Mouse (Mus musculus) CH12.LX (cell line): ENCODE measurements around the gene Unk. TPM values are rescaled to one million over a fixed set of nuclear protein-coding genes. Genes with fewer than 3 reads are reported as not detected.

Experiments used
- DNase-seq: peaks from one replicate; pipeline ENCODE4 v3.0.0-alpha.2; 2013; ENCODE audit errors: extremely low read depth
- H3K27ac ChIP-seq: 2 replicates; pipeline ENCODE4 v1.5.1; 2012; ENCODE audit warnings: low read depth, mild to moderate bottlenecking, control low read depth, moderate library complexity; ENCODE audit not compliant: insufficient read depth
- H3K27me3 ChIP-seq: replicated peaks from 2 replicates; pipeline ENCODE3; 2012; ENCODE audit warnings: inconsistent platforms
- H3K36me3 ChIP-seq, 2 experiments: replicated peaks in 1 of 2; 2 replicates each; pipeline versions ENCODE3 to v1.6.1; 2012; ENCODE audit warnings: inconsistent platforms in 1 of 2, low read length in 1 of 2, mild to moderate bottlenecking in 1 of 2, mixed read lengths in 1 of 2, moderate library complexity in 1 of 2; ENCODE audit not compliant: control insufficient read depth in 1 of 2, insufficient read depth in 1 of 2
- H3K4me1 ChIP-seq, 2 experiments: 2 replicates each; pipeline ENCODE4 v1.6.1; 2012; ENCODE audit warnings: inconsistent platforms in 1 of 2, moderate library complexity in 1 of 2; ENCODE audit not compliant: insufficient read depth in 2 of 2, control insufficient read depth in 1 of 2
- H3K4me2 ChIP-seq: 2 replicates; pipeline ENCODE4 v1.6.1; 2012; ENCODE audit warnings: low read depth, mild to moderate bottlenecking, control low read depth; ENCODE audit not compliant: poor library complexity, insufficient read depth, severe bottlenecking
- H3K4me3 ChIP-seq, 3 experiments: fragments of 150-350 bp in 1 of 3; sonication (generic) in 1 of 3; replicated peaks in 1 of 3; 2 replicates each; pipeline versions ENCODE3 to v1.5.1; 2011 to 2012; ENCODE audit warnings: low read depth in 2 of 3, low read length in 2 of 3, mild to moderate bottlenecking in 2 of 3, moderate library complexity in 2 of 3, control low read depth in 1 of 3, improper control_type of control experiment in 1 of 3, inconsistent platforms in 1 of 3, mixed read lengths in 1 of 3; ENCODE audit not compliant: poor library complexity in 1 of 3
- H3K79me2 ChIP-seq: replicated peaks from 2 replicates; pipeline ENCODE4 v1.6.1; 2012; ENCODE audit warnings: mild to moderate bottlenecking, moderate library complexity; ENCODE audit not compliant: control insufficient read depth, poor library complexity, insufficient read depth, severe bottlenecking; ENCODE audit errors: extremely low read depth
- H3K9ac ChIP-seq: 2 replicates; pipeline ENCODE4 v1.6.1; 2012; ENCODE audit warnings: low read depth, mild to moderate bottlenecking, control low read depth, moderate library complexity; ENCODE audit not compliant: insufficient read depth
- H3K9me3 ChIP-seq: replicated peaks from 2 replicates; pipeline ENCODE3; 2012; ENCODE audit warnings: low read length, inconsistent platforms, mixed read lengths
- E2F4 ChIP-seq: IDR thresholded peaks from 2 replicates; pipeline ENCODE4 v1.6.1; 2011; ENCODE audit warnings: low read depth, low read length, improper control_type of control experiment; ENCODE audit not compliant: insufficient replicate concordance
- ELF1 ChIP-seq: IDR thresholded peaks from 2 replicates; pipeline ENCODE4 v1.6.1; 2014; ENCODE audit warnings: low read depth, mild to moderate bottlenecking, inconsistent platforms, low read length, improper control_type of control experiment
- JUN ChIP-seq: IDR thresholded peaks from 2 replicates; pipeline ENCODE4 v1.6.1; 2011; ENCODE audit warnings: low read depth, mild to moderate bottlenecking, low read length, improper control_type of control experiment, moderate library complexity; ENCODE audit not compliant: insufficient read depth
- MAFK ChIP-seq: IDR thresholded peaks from 2 replicates; pipeline ENCODE4 v1.6.1; 2011; ENCODE audit warnings: low read length, improper control_type of control experiment; ENCODE audit not compliant: insufficient replicate concordance
- MAX ChIP-seq: IDR thresholded peaks from 2 replicates; pipeline ENCODE4 v1.6.1; 2011; ENCODE audit warnings: low read length, improper control_type of control experiment
- MAZ ChIP-seq: IDR thresholded peaks from 2 replicates; pipeline ENCODE4 v1.6.1; 2012; ENCODE audit warnings: low read depth, mild to moderate bottlenecking, inconsistent platforms, low read length, improper control_type of control experiment, moderate library complexity
- MEF2A ChIP-seq: IDR thresholded peaks from 2 replicates; pipeline ENCODE4 v1.6.1; 2014; ENCODE audit warnings: low read depth, mild to moderate bottlenecking, inconsistent platforms, low read length, improper control_type of control experiment, borderline replicate concordance
- MXI1 ChIP-seq: IDR thresholded peaks from 2 replicates; pipeline ENCODE4 v1.6.1; 2011; ENCODE audit warnings: mild to moderate bottlenecking, low read depth, low read length, improper control_type of control experiment
- MYC ChIP-seq: IDR thresholded peaks from 2 replicates; pipeline ENCODE4 v1.6.1; 2011; ENCODE audit warnings: low read depth, mild to moderate bottlenecking, improper control_type of control experiment, low read length
- NELFE ChIP-seq: IDR thresholded peaks from 2 replicates; pipeline ENCODE4 v1.6.1; 2011; ENCODE audit warnings: low read depth, low read length, improper control_type of control experiment
- POLR2A ChIP-seq: IDR thresholded peaks from 2 replicates; pipeline ENCODE4 v1.6.1; 2011; ENCODE audit warnings: low read depth, mild to moderate bottlenecking, improper control_type of control experiment, low read length
- POLR2AphosphoS2 ChIP-seq: IDR thresholded peaks from 2 replicates; pipeline ENCODE4 v1.6.1; 2011; ENCODE audit warnings: low read depth, low read length, improper control_type of control experiment
- RAD21 ChIP-seq: IDR thresholded peaks from 2 replicates; pipeline ENCODE4 v1.6.1; 2011; ENCODE audit warnings: low read depth, mild to moderate bottlenecking, low read length, improper control_type of control experiment, moderate library complexity
- RCOR1 ChIP-seq: conservative IDR thresholded peaks from 2 replicates; pipeline ENCODE4 v1.6.1; 2012; ENCODE audit warnings: low read depth, mild to moderate bottlenecking, inconsistent platforms, low read length, improper control_type of control experiment
- SIN3A ChIP-seq: IDR thresholded peaks from 2 replicates; pipeline ENCODE4 v1.6.1; 2012; ENCODE audit warnings: low read length, improper control_type of control experiment, inconsistent platforms
- TCF12 ChIP-seq: IDR thresholded peaks from 2 replicates; pipeline ENCODE4 v1.6.1; 2014; ENCODE audit warnings: low read depth, mild to moderate bottlenecking, inconsistent platforms, low read length, improper control_type of control experiment
- ZKSCAN1 ChIP-seq: IDR thresholded peaks from 2 replicates; pipeline ENCODE4 v1.6.1; 2012; ENCODE audit warnings: low read depth, inconsistent platforms, low read length, improper control_type of control experiment, borderline replicate concordance
- ZNF384 ChIP-seq: IDR thresholded peaks from 2 replicates; pipeline ENCODE4 v1.6.1; 2012; ENCODE audit warnings: low read depth, low read length, improper control_type of control experiment, inconsistent platforms
- dilution Hi-C: fragments of 300-500 bp; cut with MboI; formaldehyde crosslinking; loops from 2 replicates; pipeline ENCODE4 v1.14.3; 2020; ENCODE audit warnings: low sequenced_read_pairs; ENCODE audit not compliant: extremely low pct_unique_long_range_greater_than_20kb, extremely low pct_ligation_motif_present
- in situ Hi-C: fragments of 300-500 bp; cut with MboI; formaldehyde crosslinking; loops from 3 replicates; pipeline ENCODE4 v1.14.3; 2019; ENCODE audit warnings: low sequenced_read_pairs, low pct_ligation_motif_present, low pct_unique_long_range_greater_than_20kb, mixed read lengths
- polyA plus RNA-seq: library from polyadenylated mRNA; unstranded; fragments of >175 nt; gene quantifications from 2 replicates; pipeline ENCODE4 v1.2.1, GENCODE M21; 2012; ENCODE audit warnings: low read depth; ENCODE audit not compliant: insufficient read length
- total RNA-seq, 2 experiments: library from RNA; depleted of rRNA; stranded (reverse); fragments of 300-350 nt in 1 of 2; fragments of >200 nt in 1 of 2; gene quantifications; 2 replicates each; pipeline ENCODE4 v1.2.3; 2012 to 2014

The Unk gene
- total and polyA plus RNA-seq, 3 experiments: 20.9 to 35.0 (median 24.7) TPM

DNA sequence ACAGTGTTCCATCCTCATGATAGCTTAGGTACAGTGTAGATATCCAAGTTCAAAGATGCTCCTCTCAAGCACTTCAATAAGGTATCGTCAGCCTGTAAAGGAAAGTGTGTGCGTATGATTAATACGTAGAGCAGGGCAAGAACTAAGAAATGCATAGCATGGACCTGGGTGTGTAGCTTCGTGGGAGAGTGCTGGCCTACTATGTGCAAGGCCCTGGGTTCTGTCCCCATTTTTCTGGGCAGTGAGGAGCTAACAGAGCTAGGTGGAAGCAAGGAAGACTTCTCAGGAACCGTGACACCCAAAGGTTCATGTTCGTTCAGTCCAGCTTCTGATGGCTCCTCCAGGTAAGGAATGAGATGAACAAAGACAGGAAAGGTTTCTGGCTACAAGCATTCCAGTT is 15.1 kb downstream of the Unk start:
- no peaks in the 10 kb centered on the region for H3K27me3 ChIP-seq
- H3K4me1 ChIP-seq: peaks cover 0 to 4% of the 10 kb centered on the region in 2 experiments; a peak in 1 of 4 replicates
- no peak for DNase-seq
- dilution Hi-C loops: no loop called here
- no peak overlapping the region for H3K4me3 ChIP-seq
- H3K79me2 ChIP-seq: peaks cover 15% of the 10 kb centered on the region
- no peak overlapping the region for H3K9ac ChIP-seq
- no peak overlapping the region for H3K4me2 ChIP-seq
- in situ Hi-C loops: no loop called here
- no peak overlapping the region for H3K27ac ChIP-seq
- H3K9me3 ChIP-seq: peaks cover 13% of the 10 kb centered on the region
- TF ChIP-seq ZKSCAN1: peak; percentile 57
- no peak for TF ChIP-seq MAX
- H3K36me3 ChIP-seq: peaks cover 68 to 88% of the 10 kb centered on the region in 2 experiments

DNA sequence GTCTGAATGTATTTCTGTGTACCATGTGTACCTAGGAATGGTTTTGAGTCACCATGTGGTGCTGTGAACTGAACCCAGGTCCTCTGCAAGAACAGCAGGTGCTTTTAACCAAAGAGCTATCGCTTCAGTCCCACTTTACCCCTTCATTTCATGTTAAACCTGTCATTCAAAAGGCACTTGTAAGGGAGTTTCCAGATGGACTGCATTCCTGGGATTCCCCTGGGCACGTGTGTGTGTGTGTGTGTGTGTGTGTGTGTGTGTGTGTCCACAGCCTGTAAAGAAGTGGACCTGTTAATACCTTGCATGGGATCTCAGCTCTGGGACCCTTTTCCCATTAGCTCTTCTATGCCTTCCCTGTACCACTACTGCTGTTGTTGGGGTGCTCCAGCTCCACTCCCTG is 19.5 kb downstream of the Unk start:
- no peak overlapping the region for H3K27ac ChIP-seq
- no peak overlapping the region for H3K9ac ChIP-seq
- peaks cover 3 to 12% of the 10 kb centered on the region in 2 experiments; a peak in 2 of 4 replicates for H3K4me1 ChIP-seq
- no peaks in the 10 kb centered on the region for H3K27me3 ChIP-seq
- in situ Hi-C loops: no loop called here
- dilution Hi-C loops: no loop called here
- H3K79me2 ChIP-seq: no peaks in the 10 kb centered on the region
- no peak for DNase-seq
- TF ChIP-seq MXI1 (no peak), RAD21 (no peak), RCOR1 (no peak), ZNF384 (no peak), E2F4 (no peak), TCF12 (no peak), POLR2AphosphoS2 (no peak), JUN (no peak), POLR2A (no peak), MYC (no peak), SIN3A (no peak), MAZ (no peak), MAFK (no peak), ELF1 (no peak), MEF2A (no peak), NELFE (no peak), ZKSCAN1 (no peak)
- peaks cover 6% of the 10 kb centered on the region for H3K9me3 ChIP-seq
- peaks cover 91 to 95% of the 10 kb centered on the region in 2 experiments for H3K36me3 ChIP-seq
- H3K4me3 ChIP-seq: no peak overlapping the region
- H3K4me2 ChIP-seq: no peak overlapping the region
